ENCODE assay signal across 13 mouse cellular contexts in genomic region chr11:51643202-51643601, GRCm38 (mm10). TPM values are rescaled to one million over a fixed set of nuclear protein-coding genes. Genes with fewer than 3 reads are reported as not detected.
A peak's percentile ranks its signal among the peaks of the same experiment; 100 is the strongest.
DNase-seq lines count a peak whose midpoint lies in the region; ATAC-seq and TF ChIP-seq lines count a peak whose summit lies in the region.
"Had no signal": no experiment of that assay in that cellular context is flagged by ENCODE, and none has a peak within 500 bp of the region (broad histone marks: within the 10 kb centered on the region; RNA-seq: fewer than 3 reads in every experiment).

No protein-coding gene starts in this region.

- no peak for TF ChIP-seq EP300 in liver, postnatal 0 days (IDR thresholded peaks at IDR 0.05; ENCODE audit: low read depth)

- H3K36me3 ChIP-seq in heart, embryonic 14.5 days (ENCODE audit: control insufficient read depth, insufficient read depth, low read length): peaks cover 27% of the 10 kb centered on the region
- H3K36me3 ChIP-seq in liver, postnatal 0 days (replicated peaks; ENCODE audit: insufficient read depth, low read length): peaks cover 4% of the 10 kb centered on the region; the same call in 1 of the 2 replicates
- peaks cover 40% of the 10 kb centered on the region for H3K36me3 ChIP-seq in limb, embryonic 13.5 days
- no peaks in the 10 kb centered on the region for H3K36me3 ChIP-seq in forebrain, embryonic 16.5 days (ENCODE audit: control insufficient read depth, insufficient read depth)
- H3K36me3 ChIP-seq: G1E had no signal

- peaks cover under 1 to 9% of the 10 kb centered on the region in 2 experiments; a peak in 2 of 4 replicates for H3K4me1 ChIP-seq in heart, embryonic 14.5 days (ENCODE audit: control insufficient read depth in 2 of 2, insufficient read depth in 2 of 2, low read length in 2 of 2)
- H3K4me1 ChIP-seq in liver, postnatal 0 days (ENCODE audit: insufficient read depth): peaks cover 5% of the 10 kb centered on the region; the same call in 1 of the 2 replicates
- peaks cover 7% of the 10 kb centered on the region for H3K4me1 ChIP-seq in bone marrow, adult 2 months (ENCODE audit: control insufficient read depth, insufficient read depth, low read length)
- peaks cover 21% of the 10 kb centered on the region for H3K4me1 ChIP-seq in limb, embryonic 13.5 days
- H3K4me1 ChIP-seq in forebrain, embryonic 16.5 days (replicated peaks; ENCODE audit: control insufficient read depth, insufficient read depth, low read length): no peaks in the 10 kb centered on the region

- peak overlapping the region; percentile 5; the same call in 1 of the 2 replicates for H3K4me2 ChIP-seq in heart, embryonic 14.5 days (ENCODE audit: low read length)
- H3K4me2 ChIP-seq in liver, postnatal 0 days (ENCODE audit: low read depth, low read length): peak overlapping the region; percentile 43; the same call in 1 of the 2 replicates
- peak overlapping the region; percentile 23; the same call in 1 of the 2 replicates for H3K4me2 ChIP-seq in limb, embryonic 13.5 days (replicated peaks)
- H3K4me2 ChIP-seq in forebrain, embryonic 16.5 days (ENCODE audit: low read length): no peak overlapping the region

- H3K9me3 ChIP-seq in heart, embryonic 14.5 days (ENCODE audit: control insufficient read depth, low read length): no peaks in the 10 kb centered on the region
- no peaks in the 10 kb centered on the region for H3K9me3 ChIP-seq in liver, postnatal 0 days (ENCODE audit: low read length)
- H3K9me3 ChIP-seq in limb, embryonic 13.5 days: no peaks in the 10 kb centered on the region
- H3K9me3 ChIP-seq in forebrain, embryonic 16.5 days (ENCODE audit: control insufficient read depth, low read length): no peaks in the 10 kb centered on the region
- H3K9me3 ChIP-seq: G1E had no signal

- no peak for DNase-seq in heart, adult 9 months (ENCODE audit: low spot score in 2 of 2)
- DNase-seq in liver, postnatal 0 days: no peak
- no peak for DNase-seq in liver
- no peak for DNase-seq in adrenal gland, adult 2 months
- DNase-seq: kidney, adult 11 months; kidney, postnatal 14 days; layer of hippocampus, postnatal 36 days had no signal

- H3K9ac ChIP-seq in heart, embryonic 14.5 days (ENCODE audit: low read length): no peak overlapping the region
- H3K9ac ChIP-seq in liver, postnatal 0 days (replicated peaks): no peak overlapping the region
- H3K9ac ChIP-seq in limb, embryonic 13.5 days: no peak overlapping the region
- no peak overlapping the region for H3K9ac ChIP-seq in forebrain, embryonic 16.5 days (replicated peaks; ENCODE audit: low read depth, low read length)

- H3K27me3 ChIP-seq in heart, embryonic 14.5 days (ENCODE audit: control insufficient read depth, insufficient read depth, low read length): no peaks in the 10 kb centered on the region
- H3K27me3 ChIP-seq in liver, postnatal 0 days (ENCODE audit: insufficient read depth, low read length): no peaks in the 10 kb centered on the region
- no peaks in the 10 kb centered on the region for H3K27me3 ChIP-seq in limb, embryonic 13.5 days
- H3K27me3 ChIP-seq in forebrain, embryonic 16.5 days (replicated peaks; ENCODE audit: control insufficient read depth, insufficient read depth, low read length): no peaks in the 10 kb centered on the region

- no peak overlapping the region for H3K4me3 ChIP-seq in heart, embryonic 14.5 days (ENCODE audit: control insufficient read depth in 1 of 2, insufficient read depth in 1 of 2, low read depth in 1 of 2, low read length in 2 of 2)
- H3K4me3 ChIP-seq in liver, postnatal 0 days (ENCODE audit: low read depth, low read length): no peak overlapping the region
- no peak overlapping the region for H3K4me3 ChIP-seq in bone marrow, adult 2 months (replicated peaks; ENCODE audit: control insufficient read depth, low read depth, low read length)
- no peak overlapping the region for H3K4me3 ChIP-seq in limb, embryonic 13.5 days
- H3K4me3 ChIP-seq in forebrain, embryonic 16.5 days (replicated peaks; ENCODE audit: low read length): no peak overlapping the region

- ATAC-seq in heart, embryonic 14.5 days (ENCODE audit: insufficient number of reproducible peaks, insufficient read depth, low FRiP score, low read depth): no peak
- no peak for ATAC-seq in liver, postnatal 0 days
- no peak for ATAC-seq in limb, embryonic 13.5 days (ENCODE audit: low FRiP score, low read depth)
- no peak for ATAC-seq in forebrain, embryonic 16.5 days
- ATAC-seq: lung, postnatal 0 days had no signal

- WGBS in heart, embryonic 14.5 days: 60% methylated on average over 9 of the region's 9 CpGs
- 61% methylated on average over 9 of the region's 9 CpGs for WGBS in liver, postnatal 0 days (ENCODE audit: insufficient replicate concordance)
- 68% methylated on average over 9 of the region's 9 CpGs for WGBS in bone marrow, adult 2 months
- WGBS in limb, embryonic 13.5 days: 74% methylated on average over 9 of the region's 9 CpGs
- WGBS in forebrain, embryonic 16.5 days: 81% methylated on average over 9 of the region's 9 CpGs

- no peak for TF ChIP-seq POLR2A in bone marrow, adult 2 months (IDR thresholded peaks at IDR 0.05; ENCODE audit: borderline replicate concordance, control insufficient read depth, low read depth, low read length)

- H3K27ac ChIP-seq in heart, embryonic 14.5 days (replicated peaks in 1 of 2; ENCODE audit: control insufficient read depth in 1 of 2, insufficient read depth in 1 of 2, low read depth in 2 of 2, low read length in 2 of 2): no peak overlapping the region
- H3K27ac ChIP-seq in liver, postnatal 0 days (ENCODE audit: low read depth): peak overlapping the region; percentile 78
- H3K27ac ChIP-seq in bone marrow, adult 2 months (ENCODE audit: control insufficient read depth, insufficient read depth, low read depth, low read length, poor library complexity): peak overlapping the region; percentile 94
- peak overlapping the region; percentile 33; the same call in 1 of the 2 replicates for H3K27ac ChIP-seq in limb, embryonic 13.5 days
- H3K27ac ChIP-seq in forebrain, embryonic 16.5 days (ENCODE audit: low read length): no peak overlapping the region

- TF ChIP-seq CTCF in liver, postnatal 0 days (IDR thresholded peaks at IDR 0.05; ENCODE audit: low read depth): no peak
- no peak for TF ChIP-seq CTCF in bone marrow, adult 2 months (IDR thresholded peaks at IDR 0.05; ENCODE audit: control insufficient read depth, insufficient read depth, low read length)

RNA-seq across cellular contexts. Expression of gene N4bp3, which starts 7.4 kb away (rescaled TPM):
- polyA plus RNA-seq in heart, embryonic 14.5 days (2014; fragmentation: Nextera tagmentation; extraction: Ambion mirVana): 10.7 and 12.9 TPM in 2 replicates
- 2.4 and 2.8 TPM in 2 replicates for polyA plus RNA-seq in liver, postnatal 0 days (2015; fragmentation: Nextera tagmentation; extraction: Ambion mirVana)
- 2.7 and 5.7 TPM in 2 replicates for polyA plus RNA-seq in bone marrow, adult 2 months (2011; ENCODE audit: insufficient read depth, insufficient read length, low replicate concordance, missing spikeins)
- polyA plus RNA-seq in limb, embryonic 13.5 days (2015; fragmentation: Nextera tagmentation; extraction: Ambion mirVana): 31.1 and 32.4 TPM in 2 replicates
- 10.2 and 12.9 TPM in 2 replicates for polyA plus RNA-seq in forebrain, embryonic 16.5 days (2015; fragmentation: Nextera tagmentation; extraction: Ambion mirVana)
- 1 to 10 TPM; 5.3 to 9.3 TPM for total RNA-seq in adrenal gland, adult 2 months (2021)
- polyA plus RNA-seq in adrenal gland, adult 2 months (2012; rRNA removed): 10.5 and 15.1 TPM in 2 replicates

RNA-seq across cellular contexts. Expression of gene Rmnd5b, which starts 7.5 kb away (rescaled TPM):
- 32.1 and 34.3 TPM in 2 replicates for polyA plus RNA-seq in heart, embryonic 14.5 days (2014; fragmentation: Nextera tagmentation; extraction: Ambion mirVana)
- 13.0 and 16.0 TPM in 2 replicates for polyA plus RNA-seq in liver, postnatal 0 days (2015; fragmentation: Nextera tagmentation; extraction: Ambion mirVana)
- polyA plus RNA-seq in bone marrow, adult 2 months (2011; ENCODE audit: insufficient read depth, insufficient read length, low replicate concordance, missing spikeins): 14.8 and 19.3 TPM in 2 replicates
- 51.8 and 56.1 TPM in 2 replicates for polyA plus RNA-seq in limb, embryonic 13.5 days (2015; fragmentation: Nextera tagmentation; extraction: Ambion mirVana)
- 80.9 and 85.6 TPM in 2 replicates for polyA plus RNA-seq in forebrain, embryonic 16.5 days (2015; fragmentation: Nextera tagmentation; extraction: Ambion mirVana)
- 10 to 100 TPM; 44.0 to 61.9 TPM for total RNA-seq in adrenal gland, adult 2 months (2021)
- 201 and 250 TPM in 2 replicates for polyA plus RNA-seq in adrenal gland, adult 2 months (2012; rRNA removed)

RNA-seq across cellular contexts. Expression of gene D930048N14Rik, which starts 7.6 kb away (rescaled TPM):
- 0.94 and 1.2 TPM in 2 replicates for polyA plus RNA-seq in heart, embryonic 14.5 days (2014; fragmentation: Nextera tagmentation; extraction: Ambion mirVana)
- polyA plus RNA-seq in liver, postnatal 0 days (2015; fragmentation: Nextera tagmentation; extraction: Ambion mirVana): 0.15 and 0.34 TPM in 2 replicates
- polyA plus RNA-seq in bone marrow, adult 2 months (2011; ENCODE audit: insufficient read depth, insufficient read length, low replicate concordance, missing spikeins): 0.29 and 0.72 TPM in 2 replicates
- 3.1 and 3.5 TPM in 2 replicates for polyA plus RNA-seq in limb, embryonic 13.5 days (2015; fragmentation: Nextera tagmentation; extraction: Ambion mirVana)
- 0.58 and 0.70 TPM in 2 replicates for polyA plus RNA-seq in forebrain, embryonic 16.5 days (2015; fragmentation: Nextera tagmentation; extraction: Ambion mirVana)
- 1 to 10 TPM; 1.0 to 2.4 TPM for total RNA-seq in adrenal gland, adult 2 months (2021)
- polyA plus RNA-seq in adrenal gland, adult 2 months (2012; rRNA removed): 5.0 and 6.1 TPM in 2 replicates
- polyA plus RNA-seq: G1E had no signal

RNA-seq across cellular contexts. Expression of gene Nhp2, which starts 23.7 kb away (rescaled TPM):
- 87.9 and 89.9 TPM in 2 replicates for polyA plus RNA-seq in heart, embryonic 14.5 days (2014; fragmentation: Nextera tagmentation; extraction: Ambion mirVana)
- 70.1 and 76.2 TPM in 2 replicates for polyA plus RNA-seq in liver, postnatal 0 days (2015; fragmentation: Nextera tagmentation; extraction: Ambion mirVana)
- polyA plus RNA-seq in bone marrow, adult 2 months (2011; ENCODE audit: insufficient read depth, insufficient read length, low replicate concordance, missing spikeins): 58.3 and 118 TPM in 2 replicates
- 129 and 141 TPM in 2 replicates for polyA plus RNA-seq in limb, embryonic 13.5 days (2015; fragmentation: Nextera tagmentation; extraction: Ambion mirVana)
- polyA plus RNA-seq in forebrain, embryonic 16.5 days (2015; fragmentation: Nextera tagmentation; extraction: Ambion mirVana): 94.1 and 97.9 TPM in 2 replicates
- 10 to 100 TPM; 76.3 to 79.4 TPM for total RNA-seq in adrenal gland, adult 2 months (2021)
- 41.8 and 48.3 TPM in 2 replicates for polyA plus RNA-seq in adrenal gland, adult 2 months (2012; rRNA removed)

RNA-seq across cellular contexts. Expression of gene Hnrnpab, which starts 36.6 kb away (rescaled TPM):
- polyA plus RNA-seq in heart, embryonic 14.5 days (2014; fragmentation: Nextera tagmentation; extraction: Ambion mirVana): 350 and 369 TPM in 2 replicates
- polyA plus RNA-seq in liver, postnatal 0 days (2015; fragmentation: Nextera tagmentation; extraction: Ambion mirVana): 114 and 130 TPM in 2 replicates
- polyA plus RNA-seq in bone marrow, adult 2 months (2011; ENCODE audit: insufficient read depth, insufficient read length, low replicate concordance, missing spikeins): 188 and 198 TPM in 2 replicates
- polyA plus RNA-seq in limb, embryonic 13.5 days (2015; fragmentation: Nextera tagmentation; extraction: Ambion mirVana): 415 TPM in 2 replicates
- polyA plus RNA-seq in forebrain, embryonic 16.5 days (2015; fragmentation: Nextera tagmentation; extraction: Ambion mirVana): 441 and 518 TPM in 2 replicates
- 100 to 1,000 TPM; 266 to 294 TPM for total RNA-seq in adrenal gland, adult 2 months (2021)
- polyA plus RNA-seq in adrenal gland, adult 2 months (2012; rRNA removed): 234 and 286 TPM in 2 replicates

Comparison
In these comparisons a context has a peak if more than half of its experiments do, and no peak if none do; other contexts are left out.
1. H3K27ac ChIP-seq: peak in liver, postnatal 0 days (single experiment), bone marrow, adult 2 months (single experiment) and limb, embryonic 13.5 days (single experiment); none in heart, embryonic 14.5 days (0 of 2) and forebrain, embryonic 16.5 days (single experiment).